Mouse (Mus musculus) heart, postnatal 4 days (tissue): Measurements from ENCODE around the gene Cadm1. TPM values are rescaled to one million over a fixed set of nuclear protein-coding genes. Genes with fewer than 3 reads are reported as not detected.

Experiments
- DNase-seq: peaks from one replicate; pipeline ENCODE4 v3.0.0; 2021
- total RNA-seq, 2 experiments: library from RNA; stranded (reverse); gene quantifications; 2 replicates each; pipeline ENCODE4 v1.2.3; 2021

Cadm1 gene
- total RNA-seq, 2 experiments from 2014 or later, result 4.2 to 4.6 TPM

- no peak for DNase-seq
Measured at GRCm38 (mm10) chr9:47552960-47553575, 23.1 kb downstream of the Cadm1 start.

GRCm38 (mm10) chr9:47560726-47561125 is 30.8 kb downstream of the Cadm1 start:
- DNase-seq, result no peak

- DNase-seq, result no peak
Measured at GRCm38 (mm10) chr9:47561596-47561995, 31.6 kb downstream of the Cadm1 start.

- no peak for DNase-seq
Measured at GRCm38 (mm10) chr9:47565088-47565487, 35.1 kb downstream of the Cadm1 start.

- no peak for DNase-seq
Measured at GRCm38 (mm10) chr9:47567873-47568272, 37.9 kb downstream of the Cadm1 start.

GRCm38 (mm10) chr9:47570184-47570583 is 40.2 kb downstream of the Cadm1 start:
- DNase-seq, result no peak

- DNase-seq, result no peak
Measured at GRCm38 (mm10) chr9:47571461-47571860, 41.5 kb downstream of the Cadm1 start.

GRCm38 (mm10) chr9:47572132-47572531 is 42.2 kb downstream of the Cadm1 start:
- no peak for DNase-seq

- DNase-seq, result no peak
Measured at GRCm38 (mm10) chr9:47573456-47573855, 43.5 kb downstream of the Cadm1 start.

- peak; percentile 31 for DNase-seq
Measured at GRCm38 (mm10) chr9:47574710-47575414, 44.9 kb downstream of the Cadm1 start.

- DNase-seq, result no peak
Measured at GRCm38 (mm10) chr9:47575764-47576163, 45.8 kb downstream of the Cadm1 start.

- DNase-seq, result no peak
Measured at GRCm38 (mm10) chr9:47579464-47579863, 49.5 kb downstream of the Cadm1 start.

GRCm38 (mm10) chr9:47581576-47582365 is 51.8 kb downstream of the Cadm1 start:
- no peak for DNase-seq

GRCm38 (mm10) chr9:47583241-47583640 is 53.3 kb downstream of the Cadm1 start:
- DNase-seq, result no peak

- no peak for DNase-seq
Measured at GRCm38 (mm10) chr9:47586176-47586575, 56.2 kb downstream of the Cadm1 start.

- DNase-seq, result no peak
Measured at GRCm38 (mm10) chr9:47586839-47587238, 56.9 kb downstream of the Cadm1 start.

- DNase-seq, result peak; percentile 53
Measured at GRCm38 (mm10) chr9:47587577-47588194, 57.7 kb downstream of the Cadm1 start.

- DNase-seq, result peak; percentile 64
Measured at GRCm38 (mm10) chr9:47589832-47590231, 59.9 kb downstream of the Cadm1 start.

- DNase-seq, result no peak
Measured at GRCm38 (mm10) chr9:47601541-47601940, 71.6 kb downstream of the Cadm1 start.

GRCm38 (mm10) chr9:47603971-47604370 is 74.0 kb downstream of the Cadm1 start:
- DNase-seq, result no peak

- no peak for DNase-seq
Measured at GRCm38 (mm10) chr9:47605628-47606027, 75.7 kb downstream of the Cadm1 start.

- DNase-seq, result no peak
Measured at GRCm38 (mm10) chr9:47608441-47608840, 78.5 kb downstream of the Cadm1 start.

GRCm38 (mm10) chr9:47608921-47609320 is 78.9 kb downstream of the Cadm1 start:
- no peak for DNase-seq
